Mouse (Mus musculus): ENCODE results near the gene Tle3.
A peak's percentile ranks its signal among the peaks of the same experiment; 100 is the strongest.

Gene Tle3

DNA sequence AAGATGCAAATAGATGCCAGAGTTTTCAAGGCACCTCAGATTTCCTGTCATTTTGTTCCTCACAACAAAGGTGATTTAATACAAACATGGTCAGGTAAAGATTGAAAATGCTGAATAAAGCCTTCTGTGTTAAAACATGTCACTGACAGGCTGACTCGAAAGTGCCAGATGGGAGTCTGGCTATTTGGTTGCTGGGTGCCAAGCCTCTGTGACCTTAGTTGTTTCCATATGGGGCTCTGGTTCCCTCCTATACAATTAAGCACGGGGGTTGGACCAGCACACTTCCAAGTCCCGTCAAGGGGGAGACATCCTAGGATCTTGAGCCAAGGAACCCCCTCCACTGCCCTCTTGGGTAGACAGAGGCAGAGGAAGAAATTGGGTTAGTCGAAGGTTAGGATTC, 13.2 kb upstream of the Tle3 start:
- DNase-seq (ENCODE audit: low read depth), result no peak

DNA sequence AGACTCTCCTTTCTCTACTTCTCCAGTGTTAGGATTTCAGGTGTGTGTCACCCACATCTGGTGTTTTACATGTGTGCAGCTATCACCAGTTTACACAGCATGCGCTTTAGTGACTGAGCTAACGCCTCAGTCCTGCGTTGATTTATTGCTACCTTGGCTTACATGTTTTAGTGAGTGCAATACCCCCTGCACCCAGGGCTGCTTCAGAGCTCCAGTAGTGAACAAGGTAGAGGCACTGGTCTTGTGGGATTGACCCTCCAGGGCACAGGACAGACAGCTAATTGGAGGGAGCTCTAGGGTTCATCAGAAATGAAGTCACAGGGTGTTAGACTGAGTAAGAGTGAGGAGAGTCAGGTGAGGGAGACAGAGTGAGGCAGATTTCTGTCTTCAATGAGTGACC, 12.4 kb upstream of the Tle3 start:
- DNase-seq (ENCODE audit: low read depth), result no peak

DNA sequence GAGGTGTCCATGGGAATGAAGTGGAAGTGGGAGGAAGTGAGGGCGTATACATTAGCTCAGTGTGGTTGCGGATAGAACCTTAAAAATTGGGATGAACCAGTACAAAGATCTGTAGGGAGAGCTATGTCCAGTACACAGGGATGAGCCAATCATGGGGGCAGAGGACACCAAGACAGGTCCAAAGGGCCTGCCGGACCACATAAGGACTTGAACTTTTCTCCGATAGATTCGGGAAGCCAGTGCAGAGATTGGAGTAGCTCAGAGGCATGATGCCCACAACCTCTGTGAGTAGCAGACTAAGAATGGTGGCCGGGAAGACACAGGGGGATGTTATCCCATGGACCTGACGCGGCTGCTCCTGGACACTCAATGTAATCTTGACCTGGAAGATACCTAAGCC, 12.0 kb upstream of the Tle3 start:
- DNase-seq (ENCODE audit: low read depth), result no peak

DNA sequence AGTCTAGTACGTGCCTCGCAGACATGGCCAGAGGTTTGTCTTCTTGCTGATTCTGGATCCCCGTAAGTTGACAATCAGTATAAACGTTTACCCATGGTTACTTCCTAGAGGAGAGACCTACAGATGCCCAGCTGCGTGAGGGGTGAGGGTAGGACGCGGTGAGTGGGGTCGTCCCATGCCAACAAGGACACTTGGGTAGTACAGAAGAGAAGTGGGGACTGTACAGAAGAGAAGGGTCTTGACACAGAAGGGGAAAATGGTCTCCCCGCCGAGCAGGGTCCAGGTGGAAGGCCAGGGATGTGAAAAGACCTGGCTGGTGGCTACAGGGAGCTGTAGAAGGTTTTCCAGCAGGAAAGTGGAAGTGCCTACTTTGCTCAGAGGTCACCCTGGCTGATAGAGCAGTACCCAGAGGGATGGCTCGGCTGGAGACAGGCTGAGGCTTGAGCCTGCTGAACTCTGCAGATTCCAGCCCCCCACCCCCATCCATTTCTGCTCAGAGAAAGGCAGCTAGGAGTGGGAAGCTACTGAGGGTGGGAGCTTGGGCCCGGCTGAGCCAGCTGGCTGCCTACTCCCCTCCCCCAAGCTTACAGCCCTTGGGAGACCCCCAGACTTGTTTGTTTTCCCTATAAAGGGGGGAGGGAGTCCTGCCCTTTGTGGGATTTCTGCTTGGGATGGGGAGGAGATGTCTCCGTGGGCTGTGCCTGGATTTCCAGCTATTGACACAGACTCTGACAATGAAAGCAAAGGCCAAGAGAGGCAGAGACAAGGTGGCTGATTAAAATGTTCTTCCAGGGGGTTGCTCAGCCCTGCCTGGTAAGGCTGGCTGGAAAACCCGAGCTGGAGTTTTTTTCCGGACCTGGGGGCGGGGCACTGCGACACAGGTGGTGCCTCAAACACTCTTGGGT, 11.2 kb upstream of the Tle3 start:
- peak; percentile 57 for DNase-seq (ENCODE audit: low read depth)

DNA sequence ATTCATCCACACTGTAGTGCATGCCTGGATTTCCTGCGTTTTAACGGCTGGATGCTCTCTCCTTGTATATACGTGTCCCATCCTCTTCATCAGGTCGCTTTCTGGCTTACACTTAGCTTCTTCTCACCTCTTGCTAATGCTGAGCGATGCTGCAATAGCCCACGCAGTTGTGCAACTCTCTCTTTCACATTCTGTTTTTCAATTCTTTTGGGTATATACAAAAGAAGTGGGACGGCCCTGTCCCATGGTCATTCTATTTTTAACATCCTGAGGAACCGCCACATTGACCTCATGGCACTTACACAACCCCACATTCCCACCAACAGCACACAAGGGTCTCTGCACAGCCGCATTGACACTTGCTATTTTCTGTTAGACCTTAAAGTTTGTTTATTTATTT, 9.0 kb upstream of the Tle3 start:
- DNase-seq (ENCODE audit: low read depth), result peak; percentile 43

DNA sequence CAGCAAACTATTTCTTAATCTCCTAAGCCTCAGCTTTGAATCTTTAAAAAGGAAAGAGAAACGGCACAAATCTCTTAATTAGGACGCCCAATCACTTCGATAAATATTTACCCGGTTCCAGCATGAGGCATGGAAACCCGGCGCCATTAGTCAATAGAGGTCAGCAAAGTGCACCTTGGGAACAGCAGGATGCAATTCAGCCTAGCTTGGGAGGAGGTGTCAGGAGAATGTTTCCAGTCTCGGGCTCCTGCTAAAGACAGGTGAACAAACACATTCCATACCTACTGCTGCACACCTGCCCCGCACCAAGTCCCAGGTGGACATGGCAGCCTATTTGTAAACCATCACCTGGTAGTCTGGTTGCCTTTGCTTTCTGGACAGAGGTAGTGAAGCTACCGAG, 6.1 kb upstream of the Tle3 start:
- no peak for DNase-seq (ENCODE audit: low read depth)

DNA sequence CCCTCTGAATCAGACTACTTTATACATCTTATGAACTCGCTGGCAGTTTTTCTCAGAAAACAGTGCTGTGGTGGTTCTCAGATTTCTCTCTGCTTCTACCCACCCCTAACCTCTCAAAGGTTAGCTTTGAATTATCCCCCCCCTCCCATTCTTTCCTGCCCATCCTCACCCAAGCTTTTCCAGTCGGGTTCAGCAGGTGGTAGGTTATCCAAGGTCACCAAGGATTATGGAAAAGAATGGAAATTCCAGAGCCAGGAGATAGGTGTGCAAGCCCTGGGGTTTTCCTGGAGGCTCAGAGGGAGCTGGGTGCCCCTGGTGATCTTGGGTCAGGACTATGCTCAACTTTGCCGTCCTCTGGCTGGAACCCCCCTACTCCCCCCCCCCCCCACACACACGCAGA, 5.0 kb upstream of the Tle3 start:
- no peak for DNase-seq (ENCODE audit: low read depth)

DNA sequence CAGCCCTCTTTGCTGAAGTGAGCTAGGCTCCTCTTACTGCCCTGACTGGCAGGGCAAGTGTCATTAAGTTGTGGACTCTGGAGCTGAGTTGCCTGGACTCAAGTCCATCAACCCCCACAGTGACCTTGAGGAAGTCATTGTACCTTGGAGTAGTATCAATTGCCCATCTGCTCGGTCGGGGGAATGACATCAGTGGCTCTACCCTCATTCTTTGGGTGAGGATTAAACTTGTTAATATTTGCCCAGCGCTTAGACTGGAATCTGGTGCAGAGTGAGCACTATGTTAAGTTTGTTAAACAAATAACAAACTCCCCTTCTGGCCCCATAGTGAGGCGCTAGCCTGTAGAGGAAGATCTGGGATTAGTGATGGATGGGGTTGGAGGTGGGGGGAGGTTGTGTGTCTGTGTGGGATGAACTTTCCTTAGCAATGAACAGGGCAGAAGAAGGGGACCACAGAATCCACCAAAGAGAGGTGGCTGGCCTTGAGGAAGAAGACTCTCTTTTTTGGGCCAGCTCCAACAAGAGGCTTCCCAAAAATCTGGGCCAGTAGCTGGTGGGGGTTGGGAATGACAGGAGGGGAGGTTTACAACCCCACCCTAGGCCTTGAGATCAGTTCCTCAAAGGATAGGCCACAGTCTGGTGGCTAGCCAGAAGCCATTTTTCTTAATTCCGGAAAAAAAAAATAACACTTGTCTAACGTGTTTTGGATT, 4.2 kb upstream of the Tle3 start:
- no peak for DNase-seq (ENCODE audit: low read depth)

DNA sequence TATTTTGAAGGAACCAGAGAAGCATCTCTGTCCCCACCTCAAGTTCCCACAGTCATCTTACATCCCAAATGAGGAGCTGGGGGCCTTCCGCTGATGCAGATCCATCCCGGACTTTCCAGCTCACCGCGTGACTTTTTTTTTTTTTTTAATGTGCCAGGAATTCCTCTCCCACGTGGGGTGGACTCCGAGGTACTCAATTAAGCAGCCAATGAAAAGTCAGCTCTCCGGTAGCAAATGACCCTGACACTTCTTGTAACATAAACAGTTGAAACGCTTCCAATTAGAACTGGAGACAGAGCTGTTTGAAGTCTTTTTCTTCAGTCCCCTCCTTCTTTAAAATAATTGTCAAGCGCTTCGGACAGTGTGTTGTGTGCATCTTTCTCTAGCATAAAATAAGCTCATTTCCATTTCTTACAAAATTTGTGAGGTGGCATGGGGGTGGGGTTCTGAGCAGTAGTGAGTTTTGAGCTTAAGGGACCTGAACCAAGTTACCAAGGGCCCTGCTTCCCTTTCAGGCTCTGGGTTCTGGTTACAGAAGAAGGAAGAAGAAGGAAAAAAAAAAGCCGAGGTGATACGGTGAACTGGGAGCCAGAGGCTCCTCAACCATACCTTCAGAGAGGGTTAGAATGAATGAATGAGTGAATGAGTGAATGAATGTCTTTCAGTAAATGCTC, 3.5 kb upstream of the Tle3 start:
- peak; percentile 82 for DNase-seq (ENCODE audit: low read depth)

DNA sequence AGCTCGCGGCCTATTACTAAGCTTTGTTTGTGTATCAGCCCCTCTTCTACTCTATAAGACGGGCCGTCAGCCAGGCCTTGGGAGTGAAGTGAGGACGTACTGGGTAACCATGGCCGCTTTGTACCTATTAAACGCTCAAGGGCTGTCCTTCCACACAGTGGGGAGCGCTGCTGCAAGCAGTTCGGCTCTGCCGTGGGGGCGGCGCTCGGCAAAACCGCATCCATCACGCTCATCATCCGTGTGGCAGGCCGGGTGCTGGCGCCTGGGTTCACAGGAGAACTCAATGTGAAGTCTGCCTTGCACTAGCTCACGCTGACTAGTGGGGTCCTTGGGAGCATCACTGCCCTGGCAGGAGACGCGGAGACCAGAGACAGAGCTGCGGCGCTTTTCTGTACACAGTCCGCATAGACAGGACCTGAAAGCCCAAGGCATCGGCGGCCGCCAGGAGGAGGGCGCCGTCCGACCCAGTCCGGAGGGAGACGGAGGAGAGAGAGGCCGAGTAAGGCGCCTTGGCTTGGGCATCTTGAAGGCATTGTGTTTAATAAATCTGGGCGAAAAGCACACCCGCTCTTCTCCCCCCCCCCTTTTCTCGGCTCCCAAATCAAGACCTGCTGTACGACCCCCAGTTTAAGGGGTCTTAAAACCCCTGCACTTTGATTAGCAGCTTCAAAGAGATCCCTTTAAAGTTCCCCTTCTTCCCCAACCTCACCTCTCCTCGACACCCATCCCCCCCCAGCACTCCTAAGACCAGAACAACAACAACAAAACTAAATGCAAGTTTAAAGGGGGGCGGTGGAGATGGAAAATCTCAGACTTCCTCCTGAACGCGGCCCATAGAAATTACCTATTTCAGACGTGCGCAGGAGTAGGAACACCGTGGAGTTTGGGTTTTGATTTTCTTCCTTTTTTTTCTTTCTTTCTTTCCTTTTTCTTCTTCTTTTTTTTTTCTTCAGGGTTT, 2.6 kb upstream of the Tle3 start:
- peak; percentile 85 for DNase-seq (ENCODE audit: low read depth)

DNA sequence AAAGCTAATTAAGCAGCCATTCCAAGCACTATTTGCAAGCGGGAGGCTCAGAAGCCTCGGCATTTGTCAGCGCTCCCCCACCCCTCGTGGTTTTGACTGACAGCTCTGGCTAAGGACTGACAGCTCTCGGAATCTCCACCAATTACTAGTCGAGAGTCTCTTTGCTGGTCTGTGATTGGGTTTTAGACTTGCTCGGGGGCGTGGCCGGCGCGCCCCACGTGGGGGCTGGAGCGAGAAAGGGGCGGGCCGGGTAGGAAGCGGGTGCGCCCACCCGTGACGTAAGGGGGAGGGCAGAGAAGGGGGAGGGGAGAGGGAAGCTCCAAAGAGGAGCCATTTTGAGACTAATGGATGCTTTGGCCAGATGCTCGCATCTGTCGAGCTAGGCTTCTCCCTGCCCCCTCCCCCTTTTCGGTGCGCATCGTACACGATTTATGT, 1.7 kb upstream of the Tle3 start:
- peak; percentile 98 for DNase-seq (ENCODE audit: low read depth)

DNA sequence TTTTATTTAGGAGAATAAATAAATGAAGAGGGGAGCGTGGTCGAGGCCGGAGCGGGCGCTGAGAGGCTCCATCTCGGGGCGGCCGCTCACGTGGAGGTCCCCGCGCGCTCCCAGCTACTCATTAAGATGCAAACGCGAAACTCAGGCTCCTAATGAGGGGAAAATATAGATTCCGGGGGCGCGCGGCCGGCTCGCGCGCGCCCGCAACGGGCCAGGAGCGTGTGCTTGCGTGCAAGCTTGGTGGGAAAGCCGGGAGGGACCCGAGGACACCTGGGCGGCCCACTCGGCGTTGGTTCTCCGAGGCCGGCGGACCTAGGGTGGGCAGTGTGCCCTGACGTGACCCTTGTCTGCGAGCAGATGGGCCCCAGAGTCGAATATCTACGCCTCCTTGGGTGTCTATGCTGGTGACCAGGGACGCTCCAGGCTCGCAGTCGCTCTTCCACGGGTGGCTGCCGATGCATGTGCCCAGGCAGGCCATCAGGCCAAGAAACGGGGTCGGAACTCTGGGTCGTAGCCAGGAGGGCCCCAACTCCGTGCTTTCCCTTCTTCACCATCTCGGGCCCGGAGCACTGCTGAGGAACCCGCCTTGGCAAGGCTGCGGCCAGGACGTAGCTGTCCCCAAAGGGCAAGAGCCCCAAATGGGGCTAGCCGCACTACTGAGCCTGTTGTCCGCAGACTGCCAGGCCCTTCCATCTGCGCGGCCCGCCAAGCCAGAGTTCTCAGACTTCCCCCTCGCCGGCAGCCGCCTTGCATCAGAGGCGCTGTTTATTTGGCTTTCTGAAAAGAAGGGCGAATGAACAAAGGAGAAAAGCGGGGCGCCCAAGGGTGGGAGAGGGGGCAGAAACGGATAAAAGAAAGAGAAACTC, 1.0 kb upstream of the Tle3 start:
- DNase-seq (ENCODE audit: low read depth), result peak; percentile 73

DNA sequence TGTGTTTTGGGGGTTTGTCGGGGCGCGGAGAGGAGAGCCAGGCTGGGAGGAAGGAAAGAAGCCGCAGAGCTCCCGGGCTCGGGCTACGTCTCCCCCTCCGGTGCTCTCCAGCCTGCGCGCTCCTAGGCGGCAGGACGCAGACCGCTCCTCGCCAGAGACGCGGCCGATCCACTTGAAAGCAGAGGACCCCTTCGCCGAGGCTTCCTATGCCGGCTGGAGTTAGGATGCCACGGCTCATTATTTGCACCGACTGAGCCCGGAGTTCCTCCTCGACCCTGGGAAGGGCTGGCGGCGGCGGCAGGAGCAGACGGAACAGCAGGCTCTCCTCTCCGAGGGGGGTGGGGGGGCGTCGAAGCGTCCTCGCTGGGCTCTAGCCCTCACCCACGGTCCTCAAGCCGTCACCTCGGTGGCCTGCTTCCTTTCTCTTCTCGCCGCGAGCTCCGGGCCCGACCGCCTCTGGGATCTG, 377 bp downstream of the Tle3 start:
- no peak for DNase-seq (ENCODE audit: low read depth)

DNA sequence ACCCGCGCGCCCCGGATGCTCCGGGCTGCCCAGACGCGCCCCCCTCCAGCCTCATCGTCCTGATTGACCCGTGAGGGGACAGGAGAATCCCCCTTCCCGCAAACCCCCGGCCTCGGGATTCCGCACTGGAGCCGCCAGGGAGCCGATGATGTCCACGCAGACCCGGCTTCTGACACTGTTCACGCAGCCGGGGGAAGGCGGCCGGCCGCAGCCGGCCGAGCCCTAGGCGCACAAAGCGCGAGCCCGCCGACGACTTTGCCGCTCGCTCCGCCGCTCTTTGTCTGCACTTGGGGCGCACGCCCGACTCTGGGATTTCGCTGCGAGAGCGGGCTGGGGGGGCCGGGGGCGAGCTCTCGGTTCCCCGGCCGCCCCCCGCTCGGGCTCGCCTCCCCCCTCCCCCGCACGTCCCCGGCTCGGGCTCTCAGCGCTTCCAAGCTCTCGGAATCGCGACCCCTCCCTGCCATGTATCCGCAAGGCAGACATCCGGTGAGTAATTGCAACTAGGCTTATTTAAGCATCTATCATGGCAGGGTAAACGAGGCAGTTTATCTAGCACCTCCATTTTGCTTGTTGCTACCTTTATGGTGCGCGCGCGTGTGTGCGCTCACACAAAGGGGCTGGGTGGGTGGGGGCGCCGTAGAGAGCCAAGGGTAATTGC, 939 bp downstream of the Tle3 start:
- DNase-seq (ENCODE audit: low read depth), result peak; percentile 70

DNA sequence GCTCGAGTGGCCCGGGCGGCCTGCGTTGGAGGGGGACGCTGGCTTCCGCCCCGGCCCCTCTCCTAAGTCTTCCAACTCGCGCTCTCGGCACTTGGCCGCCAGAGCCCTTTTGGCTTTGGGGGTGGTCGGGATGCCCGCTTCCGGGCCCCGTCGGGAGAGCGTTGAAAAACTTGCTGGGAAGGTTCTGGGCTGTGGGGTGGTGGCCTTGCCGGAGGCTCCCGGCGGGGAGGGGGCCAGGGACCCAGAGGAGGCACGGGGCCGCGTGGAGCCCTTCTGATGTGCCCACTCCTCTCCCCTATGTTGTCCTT, 1.4 kb downstream of the Tle3 start:
- no peak for DNase-seq (ENCODE audit: low read depth)

DNA sequence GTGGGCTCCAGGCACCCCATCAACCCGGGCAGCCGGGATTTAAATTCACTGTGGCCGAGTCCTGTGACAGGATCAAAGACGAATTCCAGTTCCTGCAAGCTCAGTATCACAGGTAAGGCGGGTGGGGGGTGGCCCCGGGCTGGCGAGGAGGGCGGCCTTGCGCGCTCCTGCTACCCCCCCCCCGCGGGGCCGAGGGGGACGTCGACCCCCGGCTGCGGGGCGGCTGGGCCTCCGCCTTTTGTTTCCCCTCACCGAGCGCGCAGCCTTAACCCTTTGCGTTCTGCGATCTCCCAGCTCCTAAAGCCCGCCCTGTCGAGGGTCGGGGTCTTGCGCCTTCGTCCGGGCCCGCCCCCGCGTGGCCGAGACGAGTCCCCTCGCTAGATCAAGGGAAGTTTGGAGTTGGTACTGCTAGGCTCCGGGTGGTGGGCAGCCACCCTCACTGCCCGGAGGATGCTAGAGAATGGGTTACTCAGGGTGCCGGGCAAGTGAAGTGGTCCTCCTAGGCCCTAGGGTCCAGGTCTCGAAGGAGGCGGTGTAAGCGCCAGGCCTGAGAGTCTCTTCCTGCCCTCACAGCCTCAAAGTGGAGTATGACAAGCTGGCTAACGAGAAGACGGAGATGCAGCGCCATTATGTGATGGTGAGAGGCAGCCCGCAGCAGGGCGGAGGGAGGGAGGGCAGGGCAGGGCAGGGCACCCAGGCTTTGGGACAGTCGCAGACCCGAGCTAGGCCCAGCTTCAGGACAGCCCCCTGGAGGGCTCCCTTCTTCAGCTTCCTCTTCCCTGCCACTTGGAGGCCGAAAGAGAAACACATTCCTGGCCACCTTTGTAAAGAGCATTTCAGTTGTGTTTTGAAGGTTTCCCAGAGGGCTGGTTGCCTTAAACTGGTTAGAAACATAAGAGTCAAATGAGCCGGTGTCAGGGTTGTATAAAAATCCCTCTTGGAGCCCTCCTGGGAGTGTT, 2.1 kb downstream of the Tle3 start:
- peak; percentile 55 for DNase-seq (ENCODE audit: low read depth)

DNA sequence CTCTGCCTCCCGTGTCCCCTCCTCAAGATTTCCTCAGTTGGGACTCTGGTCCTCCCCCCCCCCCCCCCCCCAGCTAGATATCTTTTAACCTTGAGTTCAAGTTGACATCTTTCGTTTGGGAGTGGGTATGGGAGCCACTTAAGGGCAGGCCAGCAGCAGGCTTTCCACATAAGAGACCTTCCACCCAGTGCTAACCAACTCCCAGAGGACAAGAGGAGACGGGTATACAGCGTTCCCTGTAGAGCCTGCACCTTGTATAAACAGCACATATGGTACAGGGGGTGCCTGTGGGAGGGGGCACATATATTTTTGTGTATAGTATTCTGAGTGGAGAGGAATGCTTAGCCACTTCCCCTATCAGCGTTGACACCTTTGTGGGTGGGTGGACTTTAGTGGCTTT, 2.8 kb downstream of the Tle3 start:
- no peak for DNase-seq (ENCODE audit: low read depth)

DNA sequence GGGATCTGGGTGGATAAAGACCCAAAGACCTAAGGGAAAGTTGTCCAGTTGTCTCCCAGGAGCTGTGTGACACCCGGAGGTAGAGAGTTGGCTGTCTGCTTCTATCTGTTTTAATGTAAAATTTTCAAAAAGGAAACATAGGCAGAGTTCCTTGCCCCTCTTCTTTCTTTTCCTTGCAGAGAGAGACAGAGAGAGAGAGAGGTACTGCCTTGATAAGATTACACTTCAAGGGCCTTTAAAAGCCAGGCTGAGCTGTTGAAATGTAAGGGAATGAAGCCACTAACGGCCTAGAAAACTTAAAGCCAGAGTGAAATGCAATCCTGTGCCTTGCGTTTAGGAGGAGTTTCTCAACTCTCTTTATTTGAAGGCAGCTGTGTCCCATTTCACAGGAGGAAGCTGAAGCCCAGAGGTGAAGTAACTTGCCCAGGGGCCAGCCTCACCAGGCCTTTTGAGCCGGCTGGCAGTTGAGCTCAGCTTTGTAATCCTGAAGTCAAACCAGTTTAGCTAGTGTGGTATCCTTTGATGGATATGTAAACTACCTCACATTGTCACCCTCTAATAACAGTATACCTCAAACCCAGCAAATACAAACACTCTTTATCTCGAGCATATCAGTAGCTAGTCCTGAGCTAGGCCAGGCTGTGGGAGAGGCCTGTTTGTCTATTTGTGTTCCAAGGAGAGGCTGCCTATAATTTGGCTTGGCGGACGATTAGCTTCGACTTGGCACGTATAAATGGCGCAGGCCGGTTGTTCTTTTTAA, 3.8 kb downstream of the Tle3 start:
- no peak for DNase-seq (ENCODE audit: low read depth)

All from NIH3T3 (cell line).